23 mouse cellular contexts compared by ENCODE assay signal in genomic region chr7:144929931-144930330, GRCm38 (mm10). TPM values are rescaled to one million over a fixed set of nuclear protein-coding genes. Genes with fewer than 3 reads are reported as not detected.
DNase-seq lines count a peak whose midpoint lies in the region; ATAC-seq and TF ChIP-seq lines count a peak whose summit lies in the region.
"Had no signal": no experiment of that assay in that cellular context is flagged by ENCODE, and none has a peak within 500 bp of the region (broad histone marks: within the 10 kb centered on the region; RNA-seq: fewer than 3 reads in every experiment).

No protein-coding gene starts in this region.

- intact Hi-C loops in gastrocnemius, postnatal 36 days (cut with DNase I) = no loop called here

- no peak overlapping the region for H3K4me2 ChIP-seq in lung, embryonic 14.5 days
- H3K4me2 ChIP-seq in forebrain, embryonic 13.5 days = no peak overlapping the region
- no peak overlapping the region for H3K4me2 ChIP-seq in midbrain, embryonic 14.5 days (ENCODE audit: low read length)
- H3K4me2 ChIP-seq: neural tube, embryonic 13.5 days had no signal

- no peaks in the 10 kb centered on the region for H3K4me1 ChIP-seq in lung, embryonic 14.5 days (ENCODE audit: insufficient read depth)
- H3K4me1 ChIP-seq in forebrain, embryonic 13.5 days = 0 out of 2 replicates have a peak, but pooled peaks cover 5% of the 10 kb centered on the region
- no peaks in the 10 kb centered on the region for H3K4me1 ChIP-seq in midbrain, embryonic 14.5 days (ENCODE audit: control insufficient read depth, insufficient read depth, low read length)

- no peak overlapping the region for H3K4me3 ChIP-seq in lung, embryonic 14.5 days (ENCODE audit: low read depth, low read length)
- H3K4me3 ChIP-seq in forebrain, embryonic 13.5 days = no peak overlapping the region
- no peak overlapping the region for H3K4me3 ChIP-seq in midbrain, embryonic 14.5 days (replicated peaks; ENCODE audit: low read depth, low read length)
- H3K4me3 ChIP-seq: neural tube, embryonic 13.5 days had no signal

- no peaks in the 10 kb centered on the region for H3K27me3 ChIP-seq in lung, embryonic 14.5 days (ENCODE audit: insufficient read depth, low read length)
- H3K27me3 ChIP-seq in forebrain, embryonic 13.5 days = no peaks in the 10 kb centered on the region
- H3K27me3 ChIP-seq in midbrain, embryonic 14.5 days (ENCODE audit: control insufficient read depth, insufficient read depth, low read length) = no peaks in the 10 kb centered on the region
- H3K27me3 ChIP-seq: neural tube, embryonic 13.5 days had no signal

- no peaks in the 10 kb centered on the region for H3K9me3 ChIP-seq in lung, embryonic 14.5 days (ENCODE audit: low read depth, low read length)
- H3K9me3 ChIP-seq in forebrain, embryonic 13.5 days (replicated peaks) = no peaks in the 10 kb centered on the region
- no peaks in the 10 kb centered on the region for H3K9me3 ChIP-seq in midbrain, embryonic 14.5 days (ENCODE audit: control insufficient read depth, low read length)
- H3K9me3 ChIP-seq: G1E; neural tube, embryonic 13.5 days had no signal

- TF ChIP-seq CTCF in lung, embryonic 14.5 days (IDR thresholded peaks at IDR 0.05; ENCODE audit: low read depth) = no peak

- 63% methylated on average over 5 of the region's 5 CpGs for WGBS in lung, embryonic 14.5 days
- WGBS in forebrain, embryonic 13.5 days = 48% methylated on average over 5 of the region's 5 CpGs
- 36% methylated on average over 5 of the region's 5 CpGs for WGBS in midbrain, embryonic 14.5 days

- no peak overlapping the region for H3K27ac ChIP-seq in lung, embryonic 14.5 days (ENCODE audit: low read depth)
- peak overlapping the region; percentile 33; the same call in 1 of the 2 replicates for H3K27ac ChIP-seq in forebrain, embryonic 13.5 days
- H3K27ac ChIP-seq in midbrain, embryonic 14.5 days (replicated peaks; ENCODE audit: low read depth, low read length) = peak overlapping the region; percentile 1; the same call in 1 of the 2 replicates
- H3K27ac ChIP-seq: macrophage; neural tube, embryonic 13.5 days had no signal

- ATAC-seq in lung, embryonic 14.5 days (ENCODE audit: insufficient read depth) = no peak
- ATAC-seq in forebrain, embryonic 13.5 days = no peak
- no peak for ATAC-seq in midbrain, embryonic 14.5 days (ENCODE audit: low FRiP score, low TSS enrichment)
- ATAC-seq: CD4-positive, CD25-positive, alpha-beta regulatory T cell, adult 4 months had no signal

- no peak overlapping the region for H3K9ac ChIP-seq in lung, embryonic 14.5 days
- no peak overlapping the region for H3K9ac ChIP-seq in forebrain, embryonic 13.5 days
- no peak overlapping the region for H3K9ac ChIP-seq in midbrain, embryonic 14.5 days (replicated peaks; ENCODE audit: low read length)
- H3K9ac ChIP-seq: neural tube, embryonic 13.5 days had no signal

- H3K36me3 ChIP-seq in lung, embryonic 14.5 days (ENCODE audit: insufficient read depth) = peaks cover 60% of the 10 kb centered on the region
- peaks cover 58% of the 10 kb centered on the region for H3K36me3 ChIP-seq in forebrain, embryonic 13.5 days (ENCODE audit: poor library complexity, severe bottlenecking)
- H3K36me3 ChIP-seq in midbrain, embryonic 14.5 days (ENCODE audit: control insufficient read depth, insufficient read depth, low read length) = peaks cover 40% of the 10 kb centered on the region

- DNase-seq in heart, adult 11 months = peak; percentile 89
- DNase-seq in heart, adult 18-20 months = no peak
- DNase-seq in lung, embryonic 14.5 days = peak; percentile 16
- DNase-seq in lung, postnatal 14 days = no peak
- peak; percentile 55 for DNase-seq in midbrain, embryonic 14.5 days
- DNase-seq in gastrocnemius, postnatal 36 days = no peak
- DNase-seq in right cerebral cortex, postnatal 14 days = no peak
- DNase-seq: cerebellum, adult 11 months; kidney, adult 8-10 months; liver; lung, adult 2 months; right cerebral cortex, postnatal 4 days; thymus, postnatal 25 days had no signal

RNA-seq across cellular contexts. Expression of gene Ccnd1, which starts 9.8 kb away (rescaled TPM):
- 10 to 100 TPM; 38.3 to 62.8 TPM for total RNA-seq in heart, adult 18-20 months (2021)
- 148 and 154 TPM in 2 replicates for polyA plus RNA-seq in lung, embryonic 14.5 days (2014; fragmentation: Nextera tagmentation; extraction: Ambion mirVana)
- 111 and 131 TPM in 2 replicates for polyA plus RNA-seq in forebrain, embryonic 13.5 days (2015; fragmentation: Nextera tagmentation; extraction: Ambion mirVana)
- polyA plus RNA-seq in midbrain, embryonic 14.5 days (2014; fragmentation: Nextera tagmentation; extraction: Ambion mirVana) = 40.1 and 76.3 TPM in 2 replicates
- 1 to 10 TPM; 5.2 to 7.4 TPM for total RNA-seq in gastrocnemius, postnatal 36 days (2021)
- polyA plus RNA-seq: G1E had no signal

RNA-seq across cellular contexts. Expression of gene LTO1, which starts 15.0 kb away (rescaled TPM):
- 10 to 100 TPM; 18.1 to 18.3 TPM for total RNA-seq in heart, adult 18-20 months (2021)
- 22.1 and 22.3 TPM in 2 replicates for polyA plus RNA-seq in lung, embryonic 14.5 days (2014; fragmentation: Nextera tagmentation; extraction: Ambion mirVana)
- 36.1 and 45.6 TPM in 2 replicates for polyA plus RNA-seq in forebrain, embryonic 13.5 days (2015; fragmentation: Nextera tagmentation; extraction: Ambion mirVana)
- 25.4 and 34.8 TPM in 2 replicates for polyA plus RNA-seq in midbrain, embryonic 14.5 days (2014; fragmentation: Nextera tagmentation; extraction: Ambion mirVana)
- 1 to 10 TPM; 6.8 to 7.2 TPM for total RNA-seq in gastrocnemius, postnatal 36 days (2021)

RNA-seq across cellular contexts. Expression of gene Fgf15, which starts 33.6 kb away (rescaled TPM):
- total RNA-seq in heart, adult 18-20 months (2021) = not detected
- polyA plus RNA-seq in lung, embryonic 14.5 days (2014; fragmentation: Nextera tagmentation; extraction: Ambion mirVana) = not detected in 2 replicates
- polyA plus RNA-seq in forebrain, embryonic 13.5 days (2015; fragmentation: Nextera tagmentation; extraction: Ambion mirVana) = 48.2 and 63.2 TPM in 2 replicates
- polyA plus RNA-seq in midbrain, embryonic 14.5 days (2014; fragmentation: Nextera tagmentation; extraction: Ambion mirVana) = 44.5 and 62.6 TPM in 2 replicates
- not detected for total RNA-seq in gastrocnemius, postnatal 36 days (2021)
- total RNA-seq: gastrocnemius, adult 18-20 months; granulocyte monocyte progenitor cell, adult 5-6 weeks; layer of hippocampus, postnatal 14 days; left cerebral cortex, postnatal 14 days had no signal
- polyA plus RNA-seq: CD4-positive, CD25-positive, alpha-beta regulatory T cell, adult 4 months; lung, adult 2 months; macrophage; testis, adult 2 months had no signal

Comparison
In these comparisons a context has a peak if more than half of its experiments do, and no peak if none do; other contexts are left out.
1. DNase-seq: peak in heart, adult 11 months (single experiment), lung, embryonic 14.5 days (single experiment) and midbrain, embryonic 14.5 days (single experiment); none in heart, adult 18-20 months (0 of 2), lung, postnatal 14 days (single experiment), gastrocnemius, postnatal 36 days (0 of 2) and right cerebral cortex, postnatal 14 days (single experiment).
2. RNA of gene Fgf15, which starts 33.6 kb away (polyA plus RNA-seq): 44.5 to 62.6 TPM in midbrain, embryonic 14.5 days and 48.2 to 63.2 TPM in forebrain, embryonic 13.5 days; not detected in lung, embryonic 14.5 days; every median in the first group is over 10 times any median in the second.